Mouse (Mus musculus): ENCODE measurements at regions not wholly inside any gene's neighbourhood (a gene's known extent, or its start where the extent isn't known, plus 50 kb on each side); places are given as distances from the start of the nearest gene placed in this dataset.

GRCm38 (mm10) chr13:69236386-69236785 is 237.0 kb upstream of the Adcy2 start:
- 78% methylated on average over 5 of the region's 5 CpGs for WGBS
- no peaks in the 10 kb centered on the region for H3K27me3 ChIP-seq (ENCODE audit: control insufficient read depth, insufficient read depth, low read length)
- H3K9ac ChIP-seq (replicated peaks; ENCODE audit: low read depth, low read length): no peak overlapping the region
- no peak for ATAC-seq (ENCODE audit: low read depth)
- no peaks in the 10 kb centered on the region for H3K36me3 ChIP-seq (ENCODE audit: control insufficient read depth, insufficient read depth, low read length)
- no peak overlapping the region for H3K4me2 ChIP-seq (ENCODE audit: low read depth, low read length)
- H3K27ac ChIP-seq (ENCODE audit: low read depth, low read length): no peak overlapping the region
- H3K9me3 ChIP-seq (ENCODE audit: control insufficient read depth, low read length): no peaks in the 10 kb centered on the region
- H3K4me3 ChIP-seq (ENCODE audit: low read depth, low read length): no peak overlapping the region
- no peaks in the 10 kb centered on the region for H3K4me1 ChIP-seq (ENCODE audit: control insufficient read depth, insufficient read depth, low read length)

GRCm38 (mm10) chr13:69237918-69238317 is 238.6 kb upstream of the Adcy2 start:
- ATAC-seq (ENCODE audit: low read depth): no peak
- no peak overlapping the region for H3K4me2 ChIP-seq (ENCODE audit: low read depth, low read length)

GRCm38 (mm10) chr13:69239261-69239915 is 240.0 kb upstream of the Adcy2 start:
- Histone ChIP-seq H3K9me3 (ENCODE audit: control insufficient read depth, low read length) (no peaks in the 10 kb centered on the region), H3K27ac (ENCODE audit: low read depth, low read length) (no peak overlapping the region), H3K36me3 (ENCODE audit: control insufficient read depth, insufficient read depth, low read length) (no peaks in the 10 kb centered on the region), H3K9ac (replicated peaks; ENCODE audit: low read depth, low read length) (no peak overlapping the region), H3K4me1 (ENCODE audit: control insufficient read depth, insufficient read depth, low read length) (no peaks in the 10 kb centered on the region), H3K4me3 (ENCODE audit: low read depth, low read length) (no peak overlapping the region), H3K4me2 (ENCODE audit: low read depth, low read length) (no peak overlapping the region), H3K27me3 (ENCODE audit: control insufficient read depth, insufficient read depth, low read length) (no peaks in the 10 kb centered on the region)
- 60% methylated on average over 2 of the region's 2 CpGs for WGBS
- peak; percentile 62; the same call in 1 of the 2 replicates for ATAC-seq (ENCODE audit: low read depth)

More at GRCm38 (mm10) chr13:69237918-69238317, 238.6 kb upstream of the Adcy2 start:
- Histone ChIP-seq H3K27me3 (ENCODE audit: control insufficient read depth, insufficient read depth, low read length) (no peaks in the 10 kb centered on the region), H3K27ac (ENCODE audit: low read depth, low read length) (no peak overlapping the region), H3K4me3 (ENCODE audit: low read depth, low read length) (no peak overlapping the region), H3K9me3 (ENCODE audit: control insufficient read depth, low read length) (no peaks in the 10 kb centered on the region), H3K9ac (replicated peaks; ENCODE audit: low read depth, low read length) (no peak overlapping the region), H3K4me1 (ENCODE audit: control insufficient read depth, insufficient read depth, low read length) (no peaks in the 10 kb centered on the region), H3K36me3 (ENCODE audit: control insufficient read depth, insufficient read depth, low read length) (no peaks in the 10 kb centered on the region)
- WGBS: 90% methylated on average over 3 of the region's 3 CpGs

GRCm38 (mm10) chr13:69242544-69243296 is 243.4 kb upstream of the Adcy2 start:
- peak; percentile 28; the same call in 1 of the 2 replicates for ATAC-seq (ENCODE audit: low read depth)
- WGBS: 45% methylated on average over 14 of the region's 14 CpGs
- H3K27me3 ChIP-seq (ENCODE audit: control insufficient read depth, insufficient read depth, low read length): no peaks in the 10 kb centered on the region

GRCm38 (mm10) chr13:69250334-69251129 is 251.2 kb upstream of the Adcy2 start:
- Histone ChIP-seq H3K9me3 (ENCODE audit: control insufficient read depth, low read length) (no peaks in the 10 kb centered on the region), H3K27me3 (ENCODE audit: control insufficient read depth, insufficient read depth, low read length) (no peaks in the 10 kb centered on the region), H3K4me3 (ENCODE audit: low read depth, low read length) (no peak overlapping the region), H3K4me2 (ENCODE audit: low read depth, low read length) (no peak overlapping the region), H3K4me1 (ENCODE audit: control insufficient read depth, insufficient read depth, low read length) (no peaks in the 10 kb centered on the region), H3K27ac (ENCODE audit: low read depth, low read length) (no peak overlapping the region), H3K9ac (replicated peaks; ENCODE audit: low read depth, low read length) (no peak overlapping the region), H3K36me3 (ENCODE audit: control insufficient read depth, insufficient read depth, low read length) (no peaks in the 10 kb centered on the region)
- 52% methylated on average over 4 of the region's 4 CpGs for WGBS
- no peak for ATAC-seq (ENCODE audit: low read depth)

More at GRCm38 (mm10) chr13:69242544-69243296, 243.4 kb upstream of the Adcy2 start:
- no peaks in the 10 kb centered on the region for H3K4me1 ChIP-seq (ENCODE audit: control insufficient read depth, insufficient read depth, low read length)
- no peaks in the 10 kb centered on the region for H3K36me3 ChIP-seq (ENCODE audit: control insufficient read depth, insufficient read depth, low read length)
- no peak overlapping the region for H3K27ac ChIP-seq (ENCODE audit: low read depth, low read length)
- no peaks in the 10 kb centered on the region for H3K9me3 ChIP-seq (ENCODE audit: control insufficient read depth, low read length)
- no peak overlapping the region for H3K4me2 ChIP-seq (ENCODE audit: low read depth, low read length)
- no peak overlapping the region for H3K9ac ChIP-seq (replicated peaks; ENCODE audit: low read depth, low read length)
- H3K4me3 ChIP-seq (ENCODE audit: low read depth, low read length): no peak overlapping the region

GRCm38 (mm10) chr13:69251130-69251561 is 251.8 kb upstream of the Adcy2 start:
- ATAC-seq (ENCODE audit: low read depth): peak; percentile 25; the same call in 1 of the 2 replicates
- no peaks in the 10 kb centered on the region for H3K9me3 ChIP-seq (ENCODE audit: control insufficient read depth, low read length)

GRCm38 (mm10) chr13:69252335-69252734 is 253.0 kb upstream of the Adcy2 start:
- H3K9me3 ChIP-seq (ENCODE audit: control insufficient read depth, low read length): no peaks in the 10 kb centered on the region
- H3K4me1 ChIP-seq (ENCODE audit: control insufficient read depth, insufficient read depth, low read length): no peaks in the 10 kb centered on the region
- no peak overlapping the region for H3K9ac ChIP-seq (replicated peaks; ENCODE audit: low read depth, low read length)
- ATAC-seq (ENCODE audit: low read depth): peak; percentile 80
- no peaks in the 10 kb centered on the region for H3K36me3 ChIP-seq (ENCODE audit: control insufficient read depth, insufficient read depth, low read length)
- peak overlapping the region; percentile 18; the same call in 1 of the 2 replicates for H3K27ac ChIP-seq (ENCODE audit: low read depth, low read length)
- H3K4me2 ChIP-seq (ENCODE audit: low read depth, low read length): no peak overlapping the region
- H3K27me3 ChIP-seq (ENCODE audit: control insufficient read depth, insufficient read depth, low read length): no peaks in the 10 kb centered on the region
- 50% methylated on average over 10 of the region's 10 CpGs for WGBS
- H3K4me3 ChIP-seq (ENCODE audit: low read depth, low read length): no peak overlapping the region

More at GRCm38 (mm10) chr13:69251130-69251561, 251.8 kb upstream of the Adcy2 start:
- Histone ChIP-seq H3K4me1 (ENCODE audit: control insufficient read depth, insufficient read depth, low read length) (no peaks in the 10 kb centered on the region), H3K36me3 (ENCODE audit: control insufficient read depth, insufficient read depth, low read length) (no peaks in the 10 kb centered on the region), H3K27me3 (ENCODE audit: control insufficient read depth, insufficient read depth, low read length) (no peaks in the 10 kb centered on the region), H3K4me3 (ENCODE audit: low read depth, low read length) (no peak overlapping the region), H3K4me2 (ENCODE audit: low read depth, low read length) (no peak overlapping the region), H3K27ac (ENCODE audit: low read depth, low read length) (no peak overlapping the region), H3K9ac (replicated peaks; ENCODE audit: low read depth, low read length) (no peak overlapping the region)
- WGBS: 60% methylated on average over 6 of the region's 6 CpGs

GRCm38 (mm10) chr13:69260485-69260884 is 261.1 kb upstream of the Adcy2 start:
- no peaks in the 10 kb centered on the region for H3K9me3 ChIP-seq (ENCODE audit: control insufficient read depth, low read length)
- WGBS: 37% methylated on average over 5 of the region's 5 CpGs

More at GRCm38 (mm10) chr13:69260485-69260884, 261.1 kb upstream of the Adcy2 start:
- no peak overlapping the region for H3K4me3 ChIP-seq (ENCODE audit: low read depth, low read length)
- H3K36me3 ChIP-seq (ENCODE audit: control insufficient read depth, insufficient read depth, low read length): no peaks in the 10 kb centered on the region
- H3K27me3 ChIP-seq (ENCODE audit: control insufficient read depth, insufficient read depth, low read length): no peaks in the 10 kb centered on the region
- no peaks in the 10 kb centered on the region for H3K4me1 ChIP-seq (ENCODE audit: control insufficient read depth, insufficient read depth, low read length)
- no peak overlapping the region for H3K9ac ChIP-seq (replicated peaks; ENCODE audit: low read depth, low read length)
- no peak overlapping the region for H3K4me2 ChIP-seq (ENCODE audit: low read depth, low read length)
- H3K27ac ChIP-seq (ENCODE audit: low read depth, low read length): no peak overlapping the region
- peak; percentile 51 for ATAC-seq (ENCODE audit: low read depth)

Data from neural tube, embryonic 14.5 days (tissue).